Mouse (Mus musculus): ENCODE data around the gene Slirp.
"Not testable (repeated sequence)": the region's sequence is repeated elsewhere in the genome, so short reads cannot be mapped to it uniquely, and the experiment has no call there.

Gene Slirp

GRCm38 (mm10) chr12:87428295-87428694, 15.4 kb upstream of the Slirp start:
- no peak for DNase-seq (ENCODE audit: inconsistent age in 2 of 2, low spot score in 1 of 2)

GRCm38 (mm10) chr12:87428885-87429284, 14.8 kb upstream of the Slirp start:
- no peak for DNase-seq (ENCODE audit: inconsistent age in 2 of 2, low spot score in 1 of 2)

- no peak for DNase-seq (ENCODE audit: inconsistent age in 2 of 2, low spot score in 1 of 2)
Observed at GRCm38 (mm10) chr12:87442177-87443114, 1.2 kb upstream of the Slirp start.

DNA sequence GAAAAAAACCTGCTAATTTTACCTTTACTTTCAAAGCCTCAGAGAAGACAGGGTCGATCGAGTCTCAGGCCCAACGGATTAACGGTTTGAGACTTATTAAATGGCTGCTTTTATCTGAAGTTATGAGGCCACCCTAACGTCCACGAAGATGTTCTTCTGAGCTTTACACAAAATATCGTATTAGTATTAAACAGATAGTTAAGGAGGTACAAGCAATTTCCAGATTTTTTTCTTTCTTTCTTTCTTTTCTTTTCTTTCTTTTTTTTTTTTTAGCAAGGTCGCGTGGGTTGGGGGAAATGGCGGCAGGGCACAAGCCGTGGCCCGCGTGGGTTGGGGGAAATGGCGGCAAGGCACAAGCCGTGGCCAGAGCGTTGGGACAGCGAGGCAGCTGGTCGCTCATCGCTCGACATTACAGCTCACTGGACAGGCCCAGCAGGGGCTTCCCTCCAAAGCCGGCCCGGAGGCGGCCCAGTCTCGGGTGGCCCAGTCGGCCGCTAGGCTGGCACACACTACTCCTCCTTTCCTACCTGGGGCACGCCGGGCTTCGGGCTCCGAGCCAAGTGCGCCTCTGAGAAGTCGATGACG, 489 bp upstream of the Slirp start:
- no peak for DNase-seq (ENCODE audit: inconsistent age in 2 of 2, low spot score in 1 of 2)

- no peak for DNase-seq (ENCODE audit: inconsistent age in 2 of 2, low spot score in 1 of 2)
Observed at GRCm38 (mm10) chr12:87444211-87444610, 515 bp downstream of the Slirp start.

DNA sequence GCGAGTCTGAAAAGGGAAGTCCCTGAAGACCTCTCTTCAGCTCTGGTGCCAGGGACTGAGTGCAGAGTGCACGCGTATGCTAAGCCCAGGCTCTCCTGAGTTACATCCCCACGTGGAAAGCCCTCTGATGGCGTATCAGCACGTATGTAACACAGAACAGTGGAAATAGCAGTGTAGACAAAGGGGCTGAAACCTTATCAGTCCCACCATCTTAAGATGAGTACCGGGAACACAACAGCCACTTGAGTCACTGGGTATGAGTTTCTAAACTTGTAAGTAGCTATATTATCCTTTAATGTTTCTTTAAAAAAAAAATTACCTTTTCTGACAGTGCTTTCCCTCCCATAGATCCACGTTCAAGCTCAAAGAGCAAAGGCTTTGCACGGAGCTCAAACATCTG, 5.8 kb downstream of the Slirp start:
- DNase-seq (ENCODE audit: inconsistent age in 2 of 2, low spot score in 1 of 2): no peak

- DNase-seq (ENCODE audit: inconsistent age in 2 of 2, low spot score in 1 of 2): no peak
Observed at GRCm38 (mm10) chr12:87464678-87465297, 21.1 kb downstream of the Slirp start.

- peak; percentile 19 to 66 for DNase-seq (ENCODE audit: inconsistent age in 2 of 2, low spot score in 1 of 2)
Observed at GRCm38 (mm10) chr12:87470263-87471136, 26.8 kb downstream of the Slirp start.

DNA sequence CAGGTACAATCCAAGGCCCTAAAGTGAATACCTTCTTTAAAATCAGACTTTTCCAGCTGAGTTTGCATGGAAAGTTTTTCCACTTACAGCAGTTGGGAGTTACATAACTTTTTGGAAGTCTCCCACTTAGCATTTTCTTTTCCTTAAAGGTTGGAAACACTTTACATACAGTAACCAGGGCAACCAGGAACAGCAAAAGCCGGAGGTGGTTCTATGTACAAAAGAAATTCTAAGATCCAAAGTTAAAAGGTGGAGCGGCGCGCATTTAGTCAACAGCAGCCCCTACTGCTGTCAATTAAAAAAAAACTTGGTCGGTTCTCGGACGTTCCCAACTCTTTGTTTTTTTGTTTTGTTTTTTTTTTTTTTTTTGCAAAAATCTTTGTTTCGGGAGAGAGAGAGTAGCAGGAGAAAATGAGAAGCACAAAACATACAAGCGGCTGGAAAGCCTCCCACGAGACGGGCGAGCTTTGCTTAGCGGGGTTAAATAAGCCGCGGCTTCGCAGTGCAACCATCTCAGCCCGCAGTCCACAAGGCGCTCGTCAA, 27.8 kb downstream of the Slirp start:
- peak; percentile 18 to 79 for DNase-seq (ENCODE audit: inconsistent age in 2 of 2, low spot score in 1 of 2)

GRCm38 (mm10) chr12:87471964-87472786, 28.5 kb downstream of the Slirp start, which contains the start of gene Snw1:
Gene Snw1, minus strand, starts transcription at chr12:87472274.
- DNase-seq (ENCODE audit: inconsistent age in 2 of 2, low spot score in 1 of 2): peak; percentile 95 to 98

- no peak for DNase-seq (ENCODE audit: inconsistent age in 2 of 2, low spot score in 1 of 2)
Observed at GRCm38 (mm10) chr12:87474756-87475155, 31.1 kb downstream of the Slirp start.

DNA sequence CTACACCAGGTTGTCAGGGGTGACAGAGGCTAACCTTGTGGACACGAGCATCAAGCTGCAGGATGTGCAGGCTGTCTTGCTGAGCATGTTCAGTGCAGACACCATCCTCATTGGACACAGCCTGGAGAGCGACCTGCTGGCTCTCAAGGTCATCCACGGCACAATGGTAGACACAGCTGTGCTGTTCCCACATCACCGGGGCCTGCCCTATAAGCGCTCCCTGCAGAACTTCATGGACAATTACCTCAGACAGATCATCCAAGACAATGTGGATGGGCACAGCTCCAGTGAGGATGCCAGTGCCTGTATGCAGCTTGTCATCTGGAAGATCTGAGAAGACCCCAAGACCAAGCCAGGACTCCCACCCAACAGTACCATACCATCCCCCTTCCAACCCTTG, 38.8 kb downstream of the Slirp start:
- not testable (repeated sequence) for DNase-seq (ENCODE audit: inconsistent age in 2 of 2, low spot score in 1 of 2)

GRCm38 (mm10) chr12:87488683-87489082, 45.0 kb downstream of the Slirp start:
- DNase-seq (ENCODE audit: inconsistent age in 2 of 2, low spot score in 1 of 2): not testable (repeated sequence)

DNA sequence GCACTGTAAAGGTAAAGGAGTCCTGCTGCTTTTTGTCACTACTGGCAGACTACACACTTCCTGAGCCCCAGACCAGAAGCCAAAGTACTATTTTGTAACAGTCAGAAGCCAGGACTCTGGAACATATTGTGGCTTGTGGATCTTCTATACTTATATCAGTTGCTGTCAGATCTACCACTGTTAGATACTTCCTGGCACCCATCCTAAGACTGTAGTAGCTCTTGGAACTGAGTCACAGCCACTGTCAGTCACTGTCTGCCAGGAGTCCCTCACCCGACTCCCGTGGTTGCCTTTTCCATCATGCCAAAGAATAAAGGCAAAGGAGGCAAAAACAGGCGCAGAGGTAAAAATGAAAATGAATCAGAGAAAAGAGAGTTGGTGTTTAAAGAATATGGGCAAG, 50.7 kb downstream of the Slirp start, which contains the start of gene Gm5788:
Gene Gm5788 (plus strand): TSS at position 301 of the 400 bp plus-strand sequence.
- not testable (repeated sequence) for DNase-seq (ENCODE audit: inconsistent age in 2 of 2, low spot score in 1 of 2)
